Mouse (Mus musculus): ENCODE measurements around the gene Cygb.

- TF ChIP-seq TAL1 (IDR thresholded peaks at IDR 0.05; ENCODE audit: low read length), result no peak
- no peak for TF ChIP-seq GATA1 (IDR thresholded peaks at IDR 0.05; ENCODE audit: low read length)
These were observed 26.8 kb downstream of the Cygb start for GRCm38 (mm10) chr11:116627072-116628020.
